Mouse (Mus musculus): ENCODE results near the gene Mum1l1.

- TF ChIP-seq CTCF (IDR thresholded peaks at IDR 0.05; ENCODE audit: low read depth, low read length) (no peak), POLR2A (IDR thresholded peaks at IDR 0.05; ENCODE audit: insufficient read depth, low read length) (no peak)
Measured at GRCm38 (mm10) chrX:139194572-139195279, 15.1 kb upstream of the Mum1l1 start.
